Mouse (Mus musculus) ES-Bruce4 (cell line): ENCODE results near the gene Hba-a2.

ENCODE experiments used
- CTCF ChIP-seq: IDR thresholded peaks from one replicate; pipeline ENCODE4 v1.8.1; 2011; ENCODE audit warnings: low read depth, low read length
- EP300 ChIP-seq: IDR thresholded peaks from 2 replicates; pipeline ENCODE4 v1.6.1; 2011; ENCODE audit warnings: low read depth, low read length; ENCODE audit not compliant: insufficient read depth
- POLR2A ChIP-seq: IDR thresholded peaks from one replicate; pipeline ENCODE4 v1.8.1; 2011; ENCODE audit warnings: low read length; ENCODE audit not compliant: insufficient read depth

GRCm38 (mm10) chr11:32253121-32253520 is 43.2 kb upstream of the Hba-a2 start:
- no peak for TF ChIP-seq CTCF
- no peak for TF ChIP-seq POLR2A
- no peak for TF ChIP-seq EP300
